Mouse (Mus musculus) testis, adult 2 months (tissue): ENCODE data around the gene Gm7138.

Source experiments
- CTCF ChIP-seq: fragments of 200-500 bp; IDR thresholded peaks from 2 replicates; pipeline ENCODE4 v1.5.1; 2012; ENCODE audit warnings: low read depth, mild to moderate bottlenecking, inconsistent platforms, low read length, moderate library complexity; ENCODE audit not compliant: control insufficient read depth, insufficient read depth, insufficient replicate concordance
- POLR2A ChIP-seq: fragments of 200-500 bp; IDR thresholded peaks from 2 replicates; pipeline ENCODE4 v1.6.1; 2012; ENCODE audit warnings: low read depth, mild to moderate bottlenecking, inconsistent platforms, low read length, moderate library complexity; ENCODE audit not compliant: control insufficient read depth

DNA sequence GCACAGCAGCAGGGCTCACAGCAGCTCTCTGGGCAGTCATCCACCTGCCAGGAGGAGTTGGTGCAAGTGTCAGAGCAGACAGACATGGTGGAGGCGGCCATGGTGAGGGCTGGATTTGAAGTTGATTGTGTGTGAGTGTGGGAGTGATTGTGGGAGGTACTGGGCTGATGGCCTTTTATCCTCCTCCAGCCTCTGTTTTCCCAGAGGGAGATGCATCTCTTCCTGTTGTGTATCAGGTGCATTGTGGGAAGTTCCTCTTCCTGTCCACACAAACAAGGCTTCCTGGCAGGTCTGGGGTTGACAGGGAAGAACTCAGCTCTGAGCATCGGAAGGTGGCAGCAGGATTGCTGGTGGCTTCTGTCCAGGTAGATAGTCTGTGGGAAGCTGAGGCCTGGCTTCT is 18.2 kb upstream of the Gm7138 start, which contains the start of gene Gm9639:
- TF ChIP-seq CTCF (no peak), POLR2A (no peak)
